Mouse (Mus musculus) ES-E14 (cell line): ENCODE data around the gene Tnfrsf13c. TPM values are rescaled to one million over a fixed set of nuclear protein-coding genes. Genes with fewer than 3 reads are reported as not detected.

Experiments
- DNase-seq: peaks from one replicate; pipeline ENCODE4 v3.0.0-alpha.2; 2013; ENCODE audit warnings: low read depth, low spot score
- H3K27ac ChIP-seq: 2 replicates; pipeline ENCODE4 v1.5.1; 2012; ENCODE audit warnings: low read depth, mild to moderate bottlenecking, low read length, moderate library complexity, mixed read lengths; ENCODE audit not compliant: poor library complexity, insufficient read depth, severe bottlenecking
- H3K36me3 ChIP-seq: 2 replicates; pipeline ENCODE4 v1.6.1; 2012; ENCODE audit warnings: mild to moderate bottlenecking, low read length, moderate library complexity, mixed read lengths; ENCODE audit not compliant: control insufficient read depth, poor library complexity, insufficient read depth, severe bottlenecking
- H3K4me1 ChIP-seq, 2 experiments: fragments of 150-350 bp in 1 of 2; sonication (generic) in 1 of 2; 2 replicates each; pipeline ENCODE4 v1.6.1; 2012; ENCODE audit warnings: low read length in 2 of 2, mild to moderate bottlenecking in 1 of 2, mixed read lengths in 1 of 2; ENCODE audit not compliant: control insufficient read depth in 2 of 2, insufficient read depth in 2 of 2, poor library complexity in 1 of 2
- H3K4me3 ChIP-seq, 2 experiments: fragments of 150-350 bp in 1 of 2; sonication (generic) in 1 of 2; 2 replicates each; pipeline ENCODE4 v1.5.1; 2012; ENCODE audit warnings: low read length in 2 of 2, low read depth in 1 of 2, mild to moderate bottlenecking in 1 of 2, mixed read lengths in 1 of 2; ENCODE audit not compliant: insufficient read depth in 1 of 2, poor library complexity in 1 of 2, severe bottlenecking in 1 of 2
- H3K9ac ChIP-seq: 2 replicates; pipeline ENCODE4 v1.6.1; 2012; ENCODE audit warnings: low read depth, mild to moderate bottlenecking, low read length, mixed read lengths; ENCODE audit not compliant: poor library complexity, insufficient read depth, severe bottlenecking
- H3K9me3 ChIP-seq: fragments of 150-350 bp; sonication (generic); 2 replicates; pipeline ENCODE4 v1.6.1; 2012; ENCODE audit warnings: low read depth, mild to moderate bottlenecking, low read length; ENCODE audit not compliant: control insufficient read depth, insufficient read depth
- CHD2 ChIP-seq: IDR thresholded peaks from 2 replicates; pipeline ENCODE4 v1.6.1; 2014; ENCODE audit warnings: mild to moderate bottlenecking, low read depth, low read length, inconsistent platforms
- HCFC1 ChIP-seq: IDR thresholded peaks from 2 replicates; pipeline ENCODE4 v1.6.1; 2012; ENCODE audit warnings: low read length, inconsistent platforms, borderline replicate concordance; ENCODE audit not compliant: insufficient read depth
- MAFK ChIP-seq: IDR thresholded peaks from 2 replicates; pipeline ENCODE4 v1.6.1; 2014; ENCODE audit warnings: mild to moderate bottlenecking, low read depth, low read length, inconsistent platforms; ENCODE audit not compliant: insufficient read depth
- ZC3H11A ChIP-seq: IDR thresholded peaks from 2 replicates; pipeline ENCODE4 v1.6.1; 2012; ENCODE audit warnings: low read depth, mild to moderate bottlenecking, inconsistent platforms, low read length, borderline replicate concordance
- ZNF384 ChIP-seq: IDR thresholded peaks from 2 replicates; pipeline ENCODE4 v1.6.1; 2012; ENCODE audit warnings: low read depth, low read length, inconsistent platforms
- in situ Hi-C, 2 experiments: fragments of 600-800 bp; cut with MboI; formaldehyde crosslinking; loops; one replicate each; pipeline ENCODE4 v1.15.1; 2025; ENCODE audit warnings: low sequenced_read_pairs in 2 of 2, inconsistent platforms in 1 of 2; ENCODE audit not compliant: unreplicated experiment in 2 of 2
- total RNA-seq: library from RNA; depleted of rRNA; stranded (reverse); fragments of 300-350 nt; gene quantifications from 2 replicates; pipeline ENCODE4 v1.2.3, GENCODE M21; 2012

Gene Tnfrsf13c
- total RNA-seq, 1 experiment: 2.3 TPM

DNA sequence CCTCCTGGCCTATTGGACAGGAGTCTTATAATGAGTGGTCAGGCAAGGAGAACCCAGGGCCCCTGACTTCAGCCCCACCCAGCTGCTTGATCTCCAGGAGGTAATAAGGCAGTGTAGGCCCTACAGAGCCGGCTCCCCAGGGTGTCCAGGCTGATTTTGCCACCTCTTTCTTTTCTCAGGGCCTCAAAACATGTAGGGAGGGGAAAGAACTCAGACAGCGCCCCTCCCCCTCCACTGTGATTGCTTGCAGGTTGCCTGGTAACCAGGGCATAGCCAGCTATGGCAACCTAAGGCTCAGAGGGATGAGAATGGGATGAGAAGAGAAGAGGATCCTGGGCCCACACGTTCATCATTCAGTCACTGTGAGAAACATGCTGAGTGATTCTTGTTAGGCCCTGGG, 44.0 kb upstream of the Tnfrsf13c start:
- in situ Hi-C loops: no loop called here
- Histone ChIP-seq H3K27ac (no peak overlapping the region), H3K4me3 (no peak overlapping the region), H3K4me1 (peaks cover 0 to 8% of the 10 kb centered on the region in 2 experiments; a peak in 1 of 4 replicates), H3K9me3 (no peaks in the 10 kb centered on the region), H3K36me3 (no peaks in the 10 kb centered on the region), H3K9ac (no peak overlapping the region)
- TF ChIP-seq ZC3H11A (no peak), ZNF384 (no peak), CHD2 (no peak)
- DNase-seq: no peak

DNA sequence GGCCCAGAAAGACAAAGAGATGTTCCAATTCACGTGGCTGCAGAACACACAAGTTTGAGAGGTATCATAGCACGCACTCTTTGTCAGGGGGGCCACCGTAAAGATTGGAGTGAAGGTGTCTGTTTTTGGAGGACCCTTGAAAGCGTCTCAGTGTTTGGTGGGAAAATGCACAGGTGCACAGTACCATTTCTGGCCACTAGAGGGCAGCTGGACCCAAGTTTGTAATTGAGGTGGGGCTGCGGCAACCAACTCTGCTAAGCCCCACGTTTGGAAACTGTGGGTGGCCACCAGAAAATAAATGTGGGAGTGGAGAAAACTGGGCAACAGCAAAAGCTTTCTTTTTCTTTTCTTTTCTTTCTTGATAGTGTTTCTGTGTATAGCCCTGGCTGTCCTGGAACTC, 42.2 kb upstream of the Tnfrsf13c start:
- Histone ChIP-seq H3K9me3 (no peaks in the 10 kb centered on the region), H3K27ac (no peak overlapping the region), H3K36me3 (no peaks in the 10 kb centered on the region), H3K9ac (no peak overlapping the region), H3K4me1 (peaks cover 0 to 8% of the 10 kb centered on the region in 2 experiments; a peak in 1 of 4 replicates), H3K4me3 (no peak overlapping the region)
- peak; percentile 77; the same call in 1 of the 2 replicates for TF ChIP-seq ZC3H11A
- no peak for TF ChIP-seq HCFC1
- DNase-seq: no peak
- in situ Hi-C loops: no loop called here

DNA sequence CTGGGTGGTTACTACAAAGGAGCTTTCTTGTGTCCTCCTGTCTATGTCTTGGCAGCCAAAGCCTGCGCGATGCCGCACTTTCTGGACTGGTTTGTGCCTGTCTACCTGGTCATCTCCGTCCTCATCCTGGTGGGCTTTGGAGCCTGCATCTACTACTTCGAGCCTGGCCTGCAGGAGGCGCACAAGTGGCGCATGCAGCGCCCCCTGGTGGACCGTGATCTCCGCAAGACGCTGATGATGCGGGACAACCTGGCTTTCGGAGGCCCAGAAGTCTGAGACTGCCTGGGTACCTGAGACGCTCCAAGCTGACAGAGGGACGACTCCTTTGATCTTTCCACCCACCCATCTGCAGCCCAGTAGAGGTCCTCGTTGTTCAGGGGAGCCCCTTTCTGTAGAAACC, 35.3 kb upstream of the Tnfrsf13c start:
- no peak overlapping the region for H3K27ac ChIP-seq
- no peaks in the 10 kb centered on the region for H3K36me3 ChIP-seq
- in situ Hi-C loops: no loop called here
- peak; percentile 85 for DNase-seq
- H3K4me1 ChIP-seq: peaks cover 5 to 23% of the 10 kb centered on the region in 2 experiments; a peak in 1 of 4 replicates
- H3K9ac ChIP-seq: no peak overlapping the region
- H3K4me3 ChIP-seq: peak overlapping the region in 1 of 2 experiments; percentile 14; a peak in 1 of 4 replicates
- H3K9me3 ChIP-seq: no peaks in the 10 kb centered on the region
- TF ChIP-seq CHD2 (no peak), ZNF384 (peak; percentile 76; the same call in 1 of the 2 replicates), MAFK (peak; percentile 18; the same call in 1 of the 2 replicates)

DNA sequence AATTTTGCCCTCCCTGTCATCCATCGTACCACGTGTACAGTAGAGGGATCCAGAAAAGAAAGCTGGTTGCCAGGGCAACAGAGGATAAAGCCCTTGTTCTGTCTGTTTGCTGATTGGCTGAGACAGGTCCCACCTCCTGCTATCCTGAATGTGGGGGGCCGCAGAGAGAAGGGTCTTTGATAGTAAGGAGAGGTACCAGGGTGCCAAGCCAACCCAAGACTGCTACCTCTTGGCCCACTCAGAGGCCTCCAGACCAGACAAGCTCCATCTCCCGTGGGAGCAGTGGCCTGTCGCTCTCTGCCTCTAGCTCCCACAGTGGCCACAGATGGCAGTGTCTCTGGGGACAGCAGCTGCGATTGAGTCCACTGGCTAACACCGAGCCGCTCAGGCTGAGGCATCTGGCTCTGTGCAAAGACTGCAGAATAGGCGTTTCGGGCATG, 31.8 kb upstream of the Tnfrsf13c start:
- in situ Hi-C loops: no loop called here
- no peak for TF ChIP-seq CHD2
- TF ChIP-seq HCFC1: no peak
- TF ChIP-seq ZC3H11A: no peak
- Histone ChIP-seq H3K27ac (no peak overlapping the region), H3K9me3 (no peaks in the 10 kb centered on the region), H3K4me3 (peak overlapping the region in 1 of 2 experiments; percentile 37; a peak in 2 of 4 replicates), H3K9ac (no peak overlapping the region), H3K36me3 (no peaks in the 10 kb centered on the region), H3K4me1 (peaks cover 14 to 26% of the 10 kb centered on the region in 2 experiments)
- DNase-seq: no peak

DNA sequence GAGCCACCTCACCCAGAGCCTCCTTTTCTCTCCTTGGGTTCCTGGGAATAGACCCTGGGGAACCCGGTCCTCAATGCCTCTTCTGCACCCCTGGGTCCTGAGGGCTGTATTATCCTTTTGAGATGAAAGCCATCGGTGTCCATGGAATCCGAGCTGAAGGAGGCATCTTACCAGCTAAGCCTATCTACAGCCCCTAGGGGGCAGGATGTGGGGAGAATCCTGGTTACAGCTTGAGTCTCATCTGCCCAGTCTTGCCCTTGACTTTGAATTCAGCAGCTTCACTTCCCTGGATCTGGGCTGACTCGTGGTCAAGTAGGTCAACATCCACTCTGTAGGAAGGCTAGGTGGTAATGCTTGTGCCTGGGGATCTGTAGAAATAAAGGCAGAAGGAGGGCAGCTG, 31.1 kb upstream of the Tnfrsf13c start:
- no peak for DNase-seq
- Histone ChIP-seq H3K27ac (no peak overlapping the region), H3K9ac (no peak overlapping the region), H3K9me3 (no peaks in the 10 kb centered on the region), H3K4me3 (no peak overlapping the region), H3K36me3 (no peaks in the 10 kb centered on the region), H3K4me1 (peaks cover 14 to 26% of the 10 kb centered on the region in 2 experiments)
- TF ChIP-seq ZNF384 (no peak), ZC3H11A (no peak), HCFC1 (no peak), CHD2 (no peak), MAFK (no peak)
- in situ Hi-C loops: no loop called here
